Mouse (Mus musculus): Measurements from ENCODE around the gene Ndrg4. TPM values are rescaled to one million over a fixed set of nuclear protein-coding genes. Genes with fewer than 3 reads are reported as not detected.

Gene Ndrg4
- total RNA-seq, 4 experiments from 2014 or later, result 3.6 to 4.0 (median 3.9) TPM

DNA sequence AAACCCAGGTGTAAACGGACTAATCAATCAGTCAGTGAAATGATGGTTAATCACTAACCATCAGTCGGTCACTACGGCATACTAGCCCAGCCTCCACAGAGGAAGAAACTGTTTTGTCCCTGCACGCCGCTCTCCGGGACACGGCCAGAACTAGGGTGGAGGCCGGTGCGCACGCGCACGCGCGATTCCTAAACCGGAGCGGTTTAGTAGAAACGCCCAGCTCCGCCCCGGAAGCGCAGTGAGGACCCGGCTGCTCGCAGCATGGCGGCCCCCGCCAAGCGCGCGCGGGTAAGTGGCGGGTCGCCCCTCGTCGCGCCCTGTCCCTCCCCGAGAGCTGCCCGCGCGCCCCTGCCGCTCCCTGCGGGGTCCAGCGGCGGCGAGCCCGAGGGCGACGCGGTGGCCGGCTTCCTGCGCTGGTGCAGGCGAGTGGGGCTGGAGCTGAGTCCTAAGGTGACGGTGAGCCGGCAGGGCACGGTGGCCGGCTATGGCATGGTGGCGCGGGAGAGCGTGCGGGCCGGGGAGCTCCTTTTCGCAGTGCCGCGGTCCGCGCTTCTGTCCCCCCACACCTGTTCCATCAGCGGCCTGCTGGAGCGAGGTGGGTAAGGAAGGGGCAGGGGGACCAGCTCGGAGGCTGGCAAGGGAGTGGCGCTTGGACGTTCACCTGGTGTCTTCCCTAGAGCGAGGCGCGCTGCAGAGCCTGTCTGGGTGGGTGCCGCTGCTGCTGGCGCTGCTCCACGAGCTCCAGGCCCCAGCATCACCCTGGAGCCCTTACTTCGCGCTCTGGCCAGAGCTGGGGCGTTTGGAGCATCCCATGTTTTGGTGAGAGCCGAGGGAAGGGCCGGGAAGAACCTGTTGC, 39.1 kb downstream of the Ndrg4 start, which contains the start of gene Setd6:
Gene Setd6 (plus strand): TSS at position 206 of the 856 bp plus-strand sequence.
- DNase-seq (ENCODE audit: low spot score in 2 of 2), result peak; percentile 67 to 77

DNA sequence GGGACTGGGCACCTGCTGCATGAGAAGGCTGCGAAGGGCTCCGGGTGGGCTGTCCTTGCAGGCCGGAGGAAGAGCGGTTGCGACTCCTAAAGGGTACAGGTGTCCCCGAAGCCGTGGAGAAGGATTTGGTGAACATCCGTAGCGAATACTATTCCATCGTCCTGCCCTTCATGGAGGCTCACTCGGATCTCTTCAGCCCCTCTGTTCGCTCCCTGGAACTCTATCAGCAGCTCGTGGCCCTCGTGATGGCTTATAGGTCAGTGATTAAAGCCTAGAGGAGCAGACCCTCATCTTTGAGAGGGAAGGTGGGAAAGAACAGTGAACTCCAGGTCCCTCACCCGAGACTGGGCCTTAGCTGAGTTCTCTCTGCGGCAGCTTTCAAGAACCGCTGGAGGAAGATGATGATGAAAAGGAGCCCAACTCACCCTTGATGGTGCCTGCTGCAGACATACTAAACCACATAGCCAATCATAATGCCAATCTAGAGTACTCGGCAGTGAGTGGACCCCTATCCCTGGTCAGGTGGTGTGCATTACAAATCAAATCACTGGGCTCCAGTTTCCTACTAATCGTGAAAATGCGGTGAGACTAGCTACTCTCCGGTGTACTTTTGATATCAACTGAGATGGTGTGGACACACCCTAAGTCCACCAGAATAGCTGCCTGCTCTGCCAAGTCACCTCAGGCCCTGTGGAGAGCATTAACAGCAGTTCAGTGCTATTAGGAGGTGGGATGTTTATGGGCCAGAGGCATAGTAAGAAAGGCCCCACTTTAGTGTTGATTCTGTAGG, 40.0 kb downstream of the Ndrg4 start:
- DNase-seq (ENCODE audit: low spot score in 2 of 2), result no peak

DNA sequence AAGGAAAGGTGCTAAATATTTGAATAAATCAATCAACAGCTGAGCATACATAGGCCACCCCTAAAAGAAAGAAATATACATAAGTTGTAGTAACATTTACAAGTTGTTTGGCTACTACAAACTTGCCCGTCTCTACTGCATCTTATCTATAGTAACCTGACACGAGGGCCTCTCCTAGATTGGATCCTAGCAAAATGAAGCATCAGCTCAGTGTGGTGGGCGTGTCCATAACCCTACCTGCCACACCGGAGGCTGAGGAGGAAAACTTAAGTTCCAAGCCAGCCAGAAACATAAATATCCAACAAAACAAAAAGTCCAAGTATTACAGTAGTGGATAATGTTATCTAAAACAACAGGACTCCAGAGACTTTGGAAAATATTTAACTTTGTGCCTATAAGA, 50.8 kb downstream of the Ndrg4 start:
- DNase-seq (ENCODE audit: low spot score in 2 of 2), result no peak

DNA sequence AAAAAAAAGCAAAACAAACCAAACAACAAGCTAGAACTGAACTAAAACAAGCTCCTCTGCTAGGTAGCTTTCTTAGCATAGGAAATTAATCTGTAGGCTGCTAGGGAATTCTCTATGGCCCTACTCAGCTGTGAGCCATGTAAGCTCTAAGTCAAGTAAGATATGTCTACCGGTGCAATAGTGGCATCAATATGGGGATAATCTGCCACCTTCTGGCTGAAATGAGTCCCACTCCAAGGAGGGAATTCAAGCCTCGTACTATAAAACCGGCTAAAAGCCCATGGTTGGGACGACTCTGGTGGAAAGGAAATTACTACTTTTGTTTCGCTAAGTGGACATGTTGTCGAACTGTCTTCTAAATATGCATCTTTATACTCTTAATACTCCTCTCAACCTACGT, 61.8 kb downstream of the Ndrg4 start:
- DNase-seq (ENCODE audit: low spot score in 2 of 2), result no peak

DNA sequence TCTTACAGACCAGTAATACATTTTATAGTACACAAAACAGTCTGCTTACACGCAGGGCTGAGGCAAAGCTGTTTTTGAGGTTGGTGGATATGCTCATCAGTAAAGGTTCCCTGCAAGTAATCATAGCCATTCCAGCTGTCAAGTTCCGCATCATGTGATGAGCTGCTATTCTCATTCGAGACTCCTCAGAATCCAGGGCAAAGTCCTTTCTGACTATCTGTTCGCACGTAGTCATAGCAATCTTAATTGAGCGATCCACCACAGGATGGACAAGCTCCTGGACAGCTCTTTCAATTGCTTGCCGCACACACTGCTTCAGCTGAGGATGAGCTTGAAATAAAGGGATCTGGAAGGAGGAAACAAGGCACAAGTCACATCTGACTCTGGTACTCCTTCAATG, 65.0 kb downstream of the Ndrg4 start:
- DNase-seq (ENCODE audit: low spot score in 2 of 2), result no peak

DNA sequence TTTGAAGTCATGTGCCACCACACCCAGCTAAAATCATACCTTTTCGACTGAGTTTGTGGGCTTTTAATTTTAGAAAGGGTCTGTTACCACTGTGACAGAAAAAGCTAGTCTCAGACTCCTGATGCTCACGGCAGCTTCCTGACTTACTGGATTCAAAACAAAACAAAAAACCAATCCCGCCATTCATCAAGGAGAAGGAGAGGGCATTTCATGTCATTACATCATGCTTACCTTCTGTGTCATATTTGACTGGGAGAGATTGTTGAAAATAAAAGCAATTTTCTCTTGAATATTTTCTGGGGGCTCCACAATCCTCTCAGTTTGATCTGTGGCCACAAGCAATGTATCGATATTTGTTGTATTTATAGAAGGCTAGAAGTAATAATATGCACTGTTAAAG, 71.2 kb downstream of the Ndrg4 start:
- no peak for DNase-seq (ENCODE audit: low spot score in 2 of 2)

DNA sequence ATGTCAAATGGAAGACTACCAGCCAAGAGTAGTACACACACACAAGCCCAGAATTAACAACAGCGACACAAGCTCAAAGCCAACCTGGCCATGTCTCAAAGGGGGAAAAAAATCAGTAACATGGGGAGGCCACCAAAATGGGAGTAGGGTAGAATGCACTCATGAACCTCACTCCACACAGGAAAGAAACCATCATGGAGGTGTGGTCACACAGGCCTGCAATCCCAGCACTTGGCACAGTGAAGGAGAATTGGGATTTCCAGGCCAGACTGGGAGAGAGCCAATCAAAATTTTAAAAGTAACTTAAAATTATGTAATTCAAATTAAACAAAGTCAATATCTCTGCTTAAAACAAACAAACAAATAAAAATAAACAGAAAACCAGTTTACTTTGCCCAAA, 75.1 kb downstream of the Ndrg4 start:
- no peak for DNase-seq (ENCODE audit: low spot score in 2 of 2)

DNA sequence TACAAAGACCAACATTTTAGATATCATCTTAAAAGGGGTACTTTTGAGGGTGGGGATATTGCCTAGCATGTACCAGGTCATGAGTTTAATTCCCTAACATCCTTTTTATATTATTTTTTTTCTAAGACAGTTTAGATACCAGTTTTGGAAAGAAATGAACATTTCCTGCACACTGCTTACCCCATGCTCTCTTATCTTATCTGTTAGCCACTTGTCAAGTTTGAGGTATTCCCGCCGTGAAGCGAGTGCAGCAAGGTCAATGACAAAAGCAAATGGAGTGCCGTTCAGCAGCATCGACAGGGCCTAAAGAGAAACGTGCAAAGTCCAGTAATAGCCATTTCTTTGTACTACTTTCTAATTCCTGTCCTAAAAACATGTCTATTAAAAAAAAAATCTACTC, 83.5 kb downstream of the Ndrg4 start:
- no peak for DNase-seq (ENCODE audit: low spot score in 2 of 2)

DNA sequence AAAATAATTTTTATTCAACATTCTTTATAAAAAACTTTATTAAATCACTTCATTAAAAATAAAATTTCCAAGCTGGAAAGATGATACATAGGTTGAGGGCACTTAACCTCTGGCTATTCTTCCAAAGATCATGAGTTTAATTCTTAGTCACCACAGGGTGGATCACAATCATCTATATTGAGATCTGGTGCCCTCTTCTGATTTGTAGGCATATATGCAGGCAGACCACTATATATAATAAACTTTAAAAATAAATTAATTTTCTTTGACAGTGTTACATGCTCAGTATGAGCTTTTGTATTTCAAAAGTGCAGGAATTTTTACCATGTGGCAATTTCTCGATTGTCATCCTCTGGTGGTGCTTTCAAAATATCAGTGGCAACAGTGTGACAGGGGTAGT, 87.4 kb downstream of the Ndrg4 start:
- DNase-seq (ENCODE audit: low spot score in 2 of 2), result no peak

Small RNA genes within 50 kb of the gene (microRNA-seq; reads per million reads assigned to microRNA genes)
- not detected for gene Mir7073

Other genes with a start within 250 kb of the Ndrg4 start
- gene Cfap20, start 242.1 kb upstream of the Ndrg4 start, total RNA-seq (2022), result 1 to 10 TPM; 3.6 to 6.4 (median 5.3) TPM
- 10 to 100 TPM; 19.8 to 24.9 (median 22.2) TPM for gene Csnk2a2, start 186.9 kb upstream of the Ndrg4 start, total RNA-seq (2022)
- not detected for gene Ccdc113, start 142.9 kb upstream of the Ndrg4 start, total RNA-seq (2022)
- not detected for gene Prss54, start 100.6 kb upstream of the Ndrg4 start, total RNA-seq (2022)
- under 1 TPM; 0.25 to 0.67 (median 0.47) TPM for gene Gins3, start 43.5 kb upstream of the Ndrg4 start, total RNA-seq (2022)
- 10 to 100 TPM; 14.2 to 15.5 (median 14.9) TPM for gene Setd6, start 38.9 kb downstream of the Ndrg4 start, total RNA-seq (2022)
- gene Cnot1, start 130.5 kb downstream of the Ndrg4 start, total RNA-seq (2022), result 10 to 100 TPM; 59.0 to 80.5 (median 64.4) TPM
- gene Sap18b, start 148.4 kb downstream of the Ndrg4 start, total RNA-seq (2022), result 10 to 100 TPM; 46.8 to 88.6 (median 67.0) TPM
- gene Slc38a7, start 176.6 kb downstream of the Ndrg4 start, total RNA-seq (2022), result 1 to 10 TPM; 5.2 to 6.8 (median 5.6) TPM
- 100 to 1,000 TPM; 320 to 408 (median 353) TPM for gene Got2, start 211.6 kb downstream of the Ndrg4 start, total RNA-seq (2022)

Data from gastrocnemius, adult 8-10 months (tissue).